Mouse (Mus musculus) c-Kit-positive CD71-positive TER-119-positive erythroid progenitor cells, embryonic 14.5 days (primary cell): ENCODE data around the gene Atoh7.
A peak's percentile ranks its signal among the peaks of the same experiment; 100 is the strongest.

Source experiments
- DNase-seq: peaks from one replicate; pipeline ENCODE4 v3.0.0-alpha.2; 2013; ENCODE audit warnings: low spot score

Gene Atoh7

DNA sequence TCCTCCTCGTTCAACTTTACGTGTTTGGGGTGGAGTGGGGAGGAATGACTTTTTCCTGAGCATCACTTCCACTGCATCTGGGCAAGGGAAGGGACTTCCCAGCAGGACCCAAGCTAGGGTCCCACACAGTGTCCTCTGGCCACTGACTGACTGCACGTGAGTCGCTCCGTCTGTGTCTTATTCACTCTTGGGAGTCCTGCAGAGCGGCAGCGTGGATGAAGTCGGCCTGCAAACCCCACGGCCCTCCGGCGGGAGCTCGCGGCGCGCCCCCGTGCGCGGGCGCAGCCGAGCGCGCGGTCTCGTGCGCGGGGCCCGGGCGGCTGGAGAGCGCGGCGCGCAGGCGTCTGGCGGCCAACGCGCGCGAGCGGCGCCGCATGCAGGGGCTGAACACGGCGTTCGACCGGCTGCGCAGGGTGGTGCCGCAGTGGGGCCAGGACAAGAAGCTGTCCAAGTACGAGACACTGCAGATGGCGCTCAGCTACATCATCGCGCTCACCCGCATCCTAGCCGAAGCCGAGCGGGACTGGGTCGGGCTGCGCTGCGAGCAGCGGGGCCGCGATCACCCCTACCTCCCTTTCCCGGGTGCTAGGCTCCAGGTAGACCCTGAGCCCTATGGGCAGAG is 601 bp downstream of the Atoh7 start:
- DNase-seq: no peak

DNA sequence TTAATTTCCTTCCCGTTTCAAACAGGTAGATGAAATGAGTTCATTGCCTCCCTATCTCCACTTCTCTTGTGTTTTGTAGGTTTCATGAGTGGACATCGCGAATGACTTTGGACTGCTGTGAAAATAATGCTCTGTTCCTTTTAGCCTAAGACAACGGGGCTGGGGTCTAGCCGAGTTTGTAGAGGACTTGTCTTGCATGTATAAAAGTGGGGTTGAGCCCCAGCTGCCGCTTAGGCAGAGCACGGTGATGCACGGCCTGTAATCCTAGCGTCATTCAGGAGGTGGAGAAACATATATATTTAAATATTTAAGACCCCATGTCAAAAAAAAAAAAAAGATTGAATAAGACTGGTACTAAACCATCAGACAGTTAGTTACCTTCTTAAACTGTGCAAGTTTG is 1.2 kb downstream of the Atoh7 start:
- DNase-seq: no peak

DNA sequence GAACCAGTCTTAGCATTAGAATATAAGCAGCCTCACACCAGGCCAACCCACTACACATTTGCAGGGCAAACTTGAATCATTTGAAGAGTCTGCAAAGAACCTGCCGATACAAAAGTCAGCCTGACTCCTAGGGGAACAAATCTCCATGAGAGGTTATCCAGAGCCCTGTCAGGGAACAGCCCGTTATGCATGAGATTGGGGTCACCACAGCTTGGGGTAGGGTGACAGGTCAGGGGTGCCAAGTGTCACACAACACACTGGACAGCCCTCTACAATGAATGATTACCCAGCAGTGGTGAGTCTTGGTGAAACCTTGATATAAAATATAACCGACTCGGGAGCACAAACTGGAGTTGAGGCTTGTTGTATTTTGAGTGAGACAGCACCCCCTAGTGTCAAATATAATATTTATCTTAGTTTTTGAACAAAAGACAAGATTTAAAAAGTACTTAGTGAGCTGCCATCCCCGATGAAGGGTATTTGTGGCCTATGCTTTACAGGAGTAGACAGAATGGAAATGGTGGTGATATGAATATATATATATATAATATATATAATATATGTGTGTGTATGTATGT is 13.7 kb downstream of the Atoh7 start:
- peak; percentile 35 for DNase-seq

DNA sequence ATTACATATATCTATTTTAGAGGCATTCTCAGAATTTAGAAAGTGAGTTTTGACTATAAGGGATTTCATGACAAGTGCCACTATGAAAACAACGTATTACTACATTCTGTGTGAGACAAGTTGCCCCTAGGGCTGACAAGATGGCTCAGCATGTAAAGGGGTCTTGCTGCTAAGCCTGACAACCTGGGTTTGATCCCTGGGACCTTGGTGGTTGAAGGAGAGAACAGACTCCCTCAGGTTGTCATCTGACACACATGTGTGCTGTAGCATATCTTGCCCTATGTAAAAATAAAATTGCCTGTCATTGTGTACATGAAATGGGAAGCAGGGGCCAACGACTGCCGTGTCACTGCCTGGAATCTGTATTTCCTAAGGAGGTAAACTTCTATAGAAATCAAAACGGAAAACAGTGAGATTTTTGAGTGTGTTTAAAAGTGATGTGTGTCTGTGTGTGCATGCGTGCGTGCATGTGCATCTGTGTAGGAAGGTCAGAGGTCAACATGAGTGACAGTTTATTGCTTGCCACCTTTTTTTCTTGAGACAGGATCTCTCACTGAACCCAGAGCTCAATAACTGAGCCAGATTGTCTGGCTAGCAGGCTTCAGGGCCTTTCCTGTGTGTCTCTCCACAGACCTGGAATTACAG is 14.4 kb downstream of the Atoh7 start:
- no peak for DNase-seq

DNA sequence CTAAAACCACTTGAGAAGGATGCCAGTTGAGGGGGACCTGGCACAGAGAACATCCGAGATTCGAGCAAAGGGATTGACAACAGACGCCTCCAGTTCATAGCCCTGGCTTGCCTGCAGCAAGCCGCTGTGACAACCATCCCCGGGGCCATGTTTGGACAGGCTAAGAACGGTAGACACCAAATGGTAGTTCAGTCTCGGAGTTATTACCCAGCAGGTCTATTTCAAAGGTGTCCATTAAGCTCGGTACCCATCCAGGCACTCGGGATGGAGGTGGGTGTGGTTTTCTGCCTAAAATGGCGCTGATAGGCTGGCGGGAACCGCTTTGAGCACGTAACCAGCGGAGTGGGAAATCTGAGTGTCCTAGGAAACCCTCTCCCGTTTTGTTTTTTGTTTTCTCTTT is 16.4 kb downstream of the Atoh7 start:
- no peak for DNase-seq

DNA sequence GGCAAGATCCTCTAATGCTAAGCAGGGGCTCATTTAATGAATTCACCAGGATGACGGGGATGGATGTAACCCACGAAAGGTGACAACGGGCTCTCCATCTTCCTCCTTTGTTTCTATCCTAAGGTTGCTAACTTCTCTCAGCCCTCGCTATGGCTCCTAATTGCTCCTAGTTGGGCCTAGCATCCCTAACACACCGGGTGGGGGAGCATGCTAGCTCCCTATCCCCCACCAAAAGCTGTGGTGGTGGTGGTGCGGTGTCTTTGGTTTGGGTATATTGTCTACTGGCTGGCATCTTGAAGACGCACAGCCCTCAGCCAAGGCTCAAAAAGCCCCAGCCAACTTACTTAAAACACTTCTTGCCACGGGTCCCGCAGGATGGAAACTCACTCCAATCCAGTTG is 16.9 kb downstream of the Atoh7 start:
- DNase-seq: no peak

DNA sequence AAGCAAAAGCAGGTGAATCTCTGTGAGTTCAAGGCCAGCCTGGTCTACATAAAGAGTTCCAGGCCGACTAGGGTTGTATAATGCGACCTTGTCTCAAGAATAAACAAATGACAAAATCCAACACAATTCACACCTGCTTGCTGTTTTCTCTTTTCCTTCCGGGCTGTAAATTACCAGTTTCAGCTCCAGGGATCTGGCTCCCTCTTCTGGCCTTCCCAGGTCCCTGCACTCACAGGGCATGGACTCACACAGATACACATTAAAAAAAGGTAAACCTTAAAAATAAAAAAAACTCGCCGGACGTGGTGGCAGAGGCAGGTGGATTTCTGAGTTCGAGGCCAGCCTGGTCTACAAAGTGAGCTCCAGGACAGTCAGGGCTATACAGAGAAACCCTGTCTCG is 18.1 kb downstream of the Atoh7 start:
- DNase-seq: no peak

DNA sequence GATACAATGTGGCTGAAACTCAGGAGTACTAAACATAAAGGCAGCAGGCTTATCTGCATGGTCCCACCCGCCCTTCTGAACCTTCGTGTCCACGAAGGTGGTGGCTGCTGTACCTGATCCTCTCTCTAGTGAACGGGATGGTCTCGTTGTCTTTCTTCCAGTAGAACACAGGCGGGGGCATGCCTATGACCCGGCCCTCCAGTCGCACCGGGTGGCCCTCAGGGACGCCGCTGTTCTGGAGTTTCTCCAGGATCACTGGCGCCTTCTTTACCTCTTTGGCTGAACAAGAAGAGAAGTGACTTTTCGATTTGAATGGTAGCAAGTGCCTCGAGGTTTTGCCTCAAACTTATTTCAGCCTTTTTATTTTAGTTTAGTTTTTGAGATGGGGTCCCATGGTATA is 20.5 kb downstream of the Atoh7 start:
- DNase-seq: no peak

DNA sequence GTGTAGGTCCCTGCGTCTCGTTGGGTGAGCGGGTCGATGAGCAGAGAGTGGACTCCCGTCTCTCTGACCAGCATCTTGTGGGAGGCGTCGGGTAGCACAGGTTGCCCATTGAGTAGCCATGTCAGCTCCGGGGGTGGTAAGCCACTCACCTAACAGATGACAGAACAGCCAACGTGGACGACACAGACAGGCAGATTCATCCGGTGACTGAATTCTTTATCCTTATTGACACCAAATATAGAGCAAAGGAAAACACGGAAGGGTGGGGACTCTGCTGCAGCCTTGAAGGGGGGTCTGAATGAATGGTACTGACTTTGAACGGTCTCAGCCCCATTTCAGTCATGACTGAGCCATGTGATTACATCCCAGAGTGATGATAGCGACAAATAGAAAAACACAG is 22.5 kb downstream of the Atoh7 start:
- no peak for DNase-seq

DNA sequence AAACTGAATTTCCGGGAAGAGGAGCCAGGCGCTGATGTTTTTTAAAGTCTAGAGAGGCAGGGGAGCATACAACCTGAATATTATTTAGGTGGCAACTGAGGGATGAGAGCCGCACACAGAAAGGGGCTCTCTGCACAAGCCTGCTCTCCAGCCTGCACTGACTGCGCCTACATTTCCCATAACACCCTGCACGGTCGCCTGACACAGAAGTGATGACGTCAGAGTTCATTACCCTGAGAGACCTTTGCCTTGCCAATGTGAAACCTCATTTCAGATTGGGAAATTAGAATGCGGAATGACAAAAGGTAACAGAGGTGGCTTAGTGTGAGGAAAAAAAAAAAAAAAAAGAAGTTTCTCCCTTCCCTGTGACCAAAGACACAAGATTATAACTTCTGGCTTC is 23.1 kb downstream of the Atoh7 start:
- peak; percentile 15 for DNase-seq

DNA sequence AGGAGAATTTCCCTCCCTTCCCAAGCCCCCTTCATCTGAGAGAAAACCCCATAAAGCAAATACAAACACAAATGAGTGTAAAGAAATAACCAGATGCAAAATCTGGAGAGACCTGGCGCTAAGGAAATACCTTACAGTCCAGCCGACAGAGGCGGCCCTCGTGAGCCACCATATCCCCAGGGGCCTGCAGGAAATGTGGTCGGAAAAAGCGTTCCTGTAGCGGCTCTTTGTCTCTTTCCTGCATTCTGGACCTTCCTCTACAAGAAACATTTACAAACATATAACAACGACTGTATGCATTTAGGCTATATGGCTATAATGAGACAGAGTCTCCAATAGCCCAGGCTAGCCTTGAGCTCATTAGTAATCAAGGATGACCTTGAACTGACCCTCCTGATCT is 23.7 kb downstream of the Atoh7 start:
- no peak for DNase-seq

DNA sequence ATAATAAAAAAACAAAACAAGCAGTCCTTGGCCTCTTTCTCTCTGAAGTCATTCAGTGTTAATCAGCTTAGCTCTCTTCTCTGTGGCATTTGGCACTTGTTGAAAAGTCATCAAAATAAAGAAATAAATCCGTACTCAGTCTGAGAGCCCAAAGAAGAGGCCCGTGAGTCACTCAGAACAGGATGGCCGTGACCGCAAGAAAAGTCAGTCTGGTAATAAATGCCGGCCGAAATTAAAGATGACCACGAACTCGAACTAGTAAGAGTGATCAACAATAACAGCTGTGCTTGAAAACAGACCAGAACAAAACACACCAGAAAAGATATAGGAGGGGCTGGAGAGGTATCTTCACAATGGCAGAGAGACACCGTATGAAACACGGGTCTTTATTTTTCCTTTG is 24.6 kb downstream of the Atoh7 start:
- no peak for DNase-seq

DNA sequence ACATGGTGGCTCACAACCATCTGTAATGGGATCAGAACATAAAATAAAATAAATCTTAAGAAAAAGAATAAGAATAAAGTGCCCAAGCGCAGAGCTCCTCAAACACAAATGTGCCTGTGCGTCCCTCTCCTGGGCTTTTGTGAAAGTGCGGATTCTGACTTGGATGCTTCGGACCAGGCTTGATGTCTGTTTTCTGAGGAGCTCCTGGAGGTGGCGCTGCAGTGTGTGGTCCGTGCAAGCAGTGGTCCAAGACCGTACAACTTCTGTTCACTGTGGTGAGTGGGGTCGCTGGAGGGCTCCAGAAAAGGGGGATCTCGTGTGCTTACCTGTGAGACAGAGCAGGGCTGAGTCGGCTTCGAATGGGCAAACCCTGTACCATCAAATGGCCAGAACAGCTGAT is 25.9 kb downstream of the Atoh7 start:
- no peak for DNase-seq

DNA sequence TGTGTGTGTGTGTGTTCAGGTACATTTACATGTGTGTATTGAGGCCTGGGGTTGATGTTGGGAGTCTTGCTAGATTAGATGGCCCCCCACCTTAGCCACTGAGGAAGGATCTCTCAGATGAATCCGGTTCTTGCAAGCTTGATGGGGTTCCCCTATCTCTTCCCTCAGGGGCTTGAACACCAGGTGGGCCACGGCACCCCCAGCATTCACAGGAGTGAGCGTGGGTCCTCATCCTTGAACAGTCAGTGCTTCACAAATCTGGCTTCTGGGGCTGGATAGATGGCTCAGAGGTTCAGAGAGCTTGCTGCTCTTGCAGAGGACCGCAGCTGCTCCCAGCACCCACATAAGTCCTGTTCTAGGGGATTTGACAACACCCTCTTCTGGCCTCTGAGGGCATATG is 26.7 kb downstream of the Atoh7 start:
- DNase-seq: no peak

DNA sequence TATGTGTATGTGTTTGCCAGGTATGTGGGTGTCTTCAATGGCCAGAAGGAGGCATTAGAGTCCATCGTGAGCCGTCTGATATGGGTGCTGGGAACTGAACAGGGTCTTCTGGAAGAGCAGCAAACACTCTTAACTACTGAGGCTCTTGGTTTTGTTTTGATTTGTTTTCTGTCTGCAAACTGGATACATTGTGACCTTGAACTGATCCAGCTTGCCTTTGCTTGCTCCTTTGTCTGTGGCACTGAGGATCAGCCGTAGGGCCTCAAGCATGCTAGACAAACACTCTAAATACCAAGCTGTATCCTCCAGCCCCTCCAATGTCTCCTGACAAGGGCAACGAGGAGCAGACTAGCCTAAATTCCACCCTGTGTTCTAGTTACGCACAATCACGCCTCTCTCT is 27.7 kb downstream of the Atoh7 start:
- no peak for DNase-seq

DNA sequence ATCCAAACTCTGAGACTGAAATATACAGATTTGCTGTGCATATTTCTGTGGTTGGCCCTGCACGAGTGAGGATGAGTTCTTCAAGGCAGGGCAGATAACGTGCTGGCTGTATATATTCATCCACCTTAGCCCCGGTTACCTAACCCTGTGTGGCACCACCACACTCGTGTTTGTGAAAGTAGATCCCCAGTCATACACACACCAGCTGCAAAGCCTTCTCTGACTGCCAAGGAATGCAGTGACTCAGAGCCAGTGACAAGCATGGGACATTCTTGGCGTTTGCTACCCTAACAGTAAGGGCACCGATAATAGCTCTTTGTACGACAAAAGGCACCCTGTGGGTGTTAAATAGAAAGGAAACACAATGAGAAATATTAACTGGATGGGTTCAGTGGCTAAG is 28.8 kb downstream of the Atoh7 start:
- DNase-seq: no peak

DNA sequence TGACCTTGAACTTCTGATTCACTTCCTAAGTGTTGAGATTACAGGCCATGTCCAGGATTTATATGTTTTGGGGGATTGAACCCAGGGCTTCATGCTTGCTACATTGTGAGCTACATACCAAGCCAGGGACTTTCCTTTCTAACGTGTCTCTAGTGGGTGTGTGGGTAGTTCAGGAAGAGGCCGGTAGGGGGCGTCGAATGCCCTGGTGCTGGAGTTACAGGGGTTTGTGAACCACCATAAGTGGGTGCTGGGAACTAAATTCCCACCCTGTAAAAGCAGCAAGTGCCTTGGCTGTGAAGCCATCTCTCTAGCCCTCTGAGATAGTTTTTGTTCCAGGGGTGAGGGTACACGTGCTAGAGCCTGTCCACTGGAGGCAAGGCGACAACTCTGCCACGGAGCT is 31.0 kb downstream of the Atoh7 start:
- DNase-seq: no peak

DNA sequence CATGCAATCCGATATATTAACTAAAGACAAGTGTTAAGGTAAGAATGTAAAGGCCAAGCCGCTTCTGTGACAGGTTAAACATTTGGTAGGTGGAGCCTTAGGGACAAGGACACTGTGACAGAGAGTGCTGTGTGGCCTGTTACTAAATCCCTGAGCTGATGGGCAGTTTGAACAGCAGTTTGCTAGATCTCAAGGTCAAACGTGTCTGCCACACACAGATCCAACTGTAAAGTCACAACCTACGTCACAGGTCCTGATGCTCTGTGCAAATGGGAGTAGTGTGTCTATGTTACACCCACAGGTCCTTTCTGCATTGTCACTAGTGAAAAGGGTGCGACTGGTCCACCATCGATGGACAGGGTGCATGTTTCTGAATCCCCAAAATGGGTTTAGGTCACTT is 32.9 kb downstream of the Atoh7 start:
- no peak for DNase-seq

DNA sequence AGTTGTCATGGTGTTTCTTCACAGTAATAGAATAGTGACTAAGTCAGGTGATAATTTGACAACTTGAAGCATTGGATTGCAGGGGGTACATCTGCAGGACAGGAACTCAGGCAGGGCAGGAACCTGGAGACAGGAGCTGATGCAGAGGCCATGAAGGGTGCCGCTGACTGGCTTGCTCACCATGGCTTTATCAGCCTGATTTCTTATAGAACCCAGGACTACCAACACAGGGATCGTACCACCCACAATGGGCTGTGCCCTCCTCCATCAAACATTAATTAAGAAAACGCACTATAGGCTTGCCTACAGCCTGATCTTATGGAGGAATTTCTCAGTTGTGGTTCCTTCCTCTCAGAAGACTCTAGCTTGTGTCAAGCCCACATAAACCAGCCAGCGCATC is 33.9 kb downstream of the Atoh7 start:
- no peak for DNase-seq

DNA sequence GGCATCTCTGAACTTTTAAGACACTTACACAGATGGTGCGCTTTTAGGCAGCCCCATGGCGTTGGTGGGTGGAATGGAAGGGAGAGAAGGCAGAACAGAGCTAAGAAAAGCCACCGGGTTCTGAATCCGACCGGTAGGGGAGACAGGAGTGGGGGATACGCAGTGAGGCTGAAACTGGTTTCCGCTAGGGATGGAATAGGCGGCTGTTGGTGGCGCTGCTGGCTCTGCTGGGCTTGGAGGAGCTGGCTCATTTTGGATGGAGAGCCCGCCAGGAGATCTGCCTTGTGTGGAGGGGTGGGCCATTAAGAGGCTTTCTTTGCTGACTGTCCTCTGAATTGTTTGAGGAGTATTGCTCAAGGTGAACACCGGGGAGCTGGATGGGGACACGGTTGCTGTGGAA is 36.2 kb downstream of the Atoh7 start:
- DNase-seq: no peak

DNA sequence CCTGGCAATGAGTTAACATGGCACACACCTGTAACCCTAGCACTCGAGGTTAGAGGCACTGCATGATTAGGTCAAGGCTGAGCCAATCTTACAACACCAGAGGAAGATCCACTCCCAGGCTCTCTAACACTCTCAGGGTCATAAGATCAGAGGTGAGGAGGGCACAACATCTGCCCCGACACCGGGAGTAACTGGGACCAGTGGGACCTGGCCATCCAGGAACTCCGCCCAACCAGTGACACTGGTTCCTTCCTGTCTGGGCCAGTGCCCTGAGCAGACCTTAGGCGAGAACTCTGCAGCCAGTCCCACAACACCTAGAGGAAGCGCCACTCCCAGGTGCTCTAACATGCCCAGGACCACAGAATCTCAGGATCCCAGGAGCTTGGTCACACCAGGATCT is 37.0 kb downstream of the Atoh7 start:
- no peak for DNase-seq

DNA sequence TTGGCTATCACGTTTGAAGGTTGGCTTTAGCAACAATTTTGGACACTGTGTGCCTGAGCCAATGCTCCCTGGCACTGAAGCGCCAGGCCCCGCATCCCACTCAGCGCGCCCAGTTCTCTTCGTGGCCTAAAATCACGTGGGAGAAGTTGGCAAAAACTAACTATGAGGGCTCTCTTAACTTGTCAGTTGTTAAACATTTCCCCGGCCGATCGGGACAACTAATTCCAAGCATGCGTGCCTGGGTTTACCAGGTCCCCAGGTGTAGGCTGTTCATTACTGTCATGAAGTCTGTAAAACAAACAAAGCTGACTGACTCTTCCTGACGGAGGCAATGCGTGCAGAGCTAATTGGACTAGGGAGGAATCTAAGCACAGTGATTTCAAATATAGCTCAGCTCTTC is 43.2 kb downstream of the Atoh7 start:
- no peak for DNase-seq
